Mouse (Mus musculus): ENCODE data around the gene Abl1. TPM values are rescaled to one million over a fixed set of nuclear protein-coding genes. Genes with fewer than 3 reads are reported as not detected.

The Abl1 gene
- total RNA-seq (2023): 66.7 TPM

DNA sequence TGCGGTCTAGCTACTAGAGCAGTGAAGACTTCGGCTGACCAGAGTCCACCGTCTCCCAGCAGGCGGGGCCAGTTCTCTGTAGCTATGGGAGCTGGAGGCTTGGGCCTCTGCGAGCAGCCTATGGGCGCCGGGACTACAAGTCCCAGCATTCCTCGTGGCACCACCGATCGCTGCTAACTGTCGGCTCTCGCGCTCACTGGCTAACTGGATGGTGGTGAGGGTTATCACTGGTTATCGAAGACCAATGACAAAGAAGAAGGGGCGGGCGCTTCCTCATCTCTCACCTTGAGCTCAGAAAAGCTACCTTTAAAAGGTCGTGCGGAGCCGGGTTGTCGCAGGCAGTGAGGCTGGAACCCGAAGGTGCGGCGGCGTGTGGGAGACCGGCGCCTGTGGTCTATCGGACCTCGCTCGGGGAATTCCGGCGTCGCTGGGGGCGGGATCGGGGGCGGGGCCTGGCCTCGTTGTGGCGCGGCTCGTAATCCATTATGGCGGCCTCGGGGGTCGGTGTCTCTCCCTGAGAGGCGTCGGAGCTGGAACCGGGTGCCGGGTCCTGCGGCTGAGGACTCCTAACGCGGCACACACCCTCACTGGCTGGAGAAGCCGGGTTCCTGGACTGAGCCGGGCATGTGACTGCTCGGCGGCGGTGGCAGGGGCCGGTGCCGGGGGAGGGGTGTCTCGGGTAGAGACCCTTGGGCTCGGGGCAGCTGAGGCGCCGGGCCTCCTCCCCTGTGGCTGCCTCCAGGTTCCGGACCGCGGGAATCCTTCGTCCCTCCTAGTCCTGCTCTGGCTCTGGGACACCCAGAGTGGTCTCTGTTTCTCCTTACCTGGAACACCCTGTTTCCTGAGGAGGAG is at the start of gene Abl1:
Abl1 (plus strand) TSS at position 303 of the 852 bp plus-strand sequence.

GRCm38 (mm10) chr2:31639901-31640608 is 48.1 kb upstream of the Abl1 start, which contains the start of gene Prdm12:
Gene Prdm12, plus strand, starts transcription at chr2:31640037.

GRCm38 (mm10) chr2:31670551-31671035 is 17.6 kb upstream of the Abl1 start, which contains the start of gene Exosc2:
Gene Exosc2, plus strand, starts transcription at chr2:31670715.

GRCm38 (mm10) chr2:31810444-31810843 is 122.3 kb downstream of the Abl1 start, which contains the start of gene Qrfp:
Gene Qrfp, minus strand, starts transcription at chr2:31810580.

GRCm38 (mm10) chr2:31845896-31846691 is 157.9 kb downstream of the Abl1 start, which contains the start of gene Fibcd1:
Gene Fibcd1, minus strand, starts transcription at chr2:31846005.

Other genes with a start within 250 kb of the Abl1 start
- gene Ass1, start 218.2 kb upstream of the Abl1 start, total RNA-seq (2023): 129 TPM
- 19.6 TPM for gene Fubp3, start 115.7 kb upstream of the Abl1 start, total RNA-seq (2023)
- not detected for gene Prdm12, start 48.3 kb upstream of the Abl1 start, total RNA-seq (2023)
- 62.3 TPM for gene Exosc2, start 17.7 kb upstream of the Abl1 start, total RNA-seq (2023)
- 3.4 TPM for gene Qrfp, start 122.2 kb downstream of the Abl1 start, total RNA-seq (2023)
- 0.53 TPM for gene Fibcd1, start 157.6 kb downstream of the Abl1 start, total RNA-seq (2023)
- 0.15 TPM for gene Lamc3, start 198.9 kb downstream of the Abl1 start, total RNA-seq (2023)

All from CD4-positive naive resting alpha-beta T cell, adult 57 days (primary cell).